Mouse (Mus musculus) brain, embryonic 14.5 days (tissue): ENCODE data around the gene Cgas.

Experiments used
- CTCF ChIP-seq: fragments of 200-500 bp; IDR thresholded peaks from 2 replicates; pipeline ENCODE4 v1.5.1; 2012; ENCODE audit warnings: inconsistent platforms, mild to moderate bottlenecking, moderate library complexity, borderline replicate concordance; ENCODE audit not compliant: insufficient read depth, insufficient read length; ENCODE audit errors: extremely low read depth
- POLR2A ChIP-seq: fragments of 200-500 bp; IDR thresholded peaks from 2 replicates; pipeline ENCODE4 v1.6.1; 2012; ENCODE audit warnings: mild to moderate bottlenecking, inconsistent platforms, borderline replicate concordance; ENCODE audit not compliant: poor library complexity, insufficient read depth, insufficient read length, severe bottlenecking; ENCODE audit errors: extremely low read depth

DNA sequence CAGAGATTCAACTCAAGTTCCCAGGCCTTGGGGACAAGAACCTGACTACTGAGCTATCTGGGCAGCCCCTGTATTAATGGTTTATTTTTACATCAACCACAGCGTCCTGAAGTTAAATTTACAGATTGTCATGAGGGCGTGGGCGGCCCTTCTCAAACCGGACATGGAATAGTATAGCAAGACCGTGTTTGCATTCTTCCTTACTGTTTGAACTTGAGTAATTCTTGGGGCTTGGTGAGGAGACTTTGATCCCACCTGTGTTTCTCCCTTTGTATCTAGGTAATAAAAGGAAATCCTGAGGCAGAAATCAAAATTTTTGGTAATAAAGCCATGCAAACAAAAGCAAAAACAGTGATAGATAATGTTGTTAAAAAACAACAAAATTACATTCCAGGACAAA is 42.5 kb downstream of the Cgas start:
- no peak for TF ChIP-seq POLR2A
- TF ChIP-seq CTCF: no peak
